ENCODE assay signal across 17 mouse cellular contexts in the genomic region with DNA sequence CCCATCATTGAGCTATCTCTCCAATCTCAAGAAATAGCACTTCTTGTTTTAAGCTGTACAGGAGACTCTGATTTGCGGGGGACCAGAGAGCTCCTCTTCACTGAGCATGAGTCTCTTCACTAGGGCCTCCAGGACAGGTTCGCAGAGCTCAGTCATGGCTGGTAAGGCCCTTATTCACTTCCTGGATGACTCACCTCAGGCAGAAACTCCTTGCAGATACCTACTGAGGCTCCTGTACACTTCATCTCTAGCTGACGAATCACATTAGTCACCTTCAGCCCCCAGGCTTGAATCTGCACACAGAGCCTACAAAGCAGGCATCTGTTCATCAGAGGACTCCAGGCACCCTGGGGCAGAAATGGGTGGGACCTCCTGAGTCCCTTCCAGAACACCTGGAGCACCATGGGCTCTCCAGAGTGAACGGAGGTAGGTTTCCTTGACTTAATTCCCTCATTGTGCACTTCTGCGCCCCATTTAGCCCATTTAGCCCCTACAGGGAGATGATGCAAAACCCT.
A peak's percentile ranks its signal among the peaks of the same experiment; 100 is the strongest.
DNase-seq lines count a peak whose midpoint lies in the region; ATAC-seq and TF ChIP-seq lines count a peak whose summit lies in the region.
"Had no signal": no experiment of that assay in that cellular context is flagged by ENCODE, and none has a peak within 500 bp of the region (broad histone marks: within the 10 kb centered on the region; RNA-seq: fewer than 3 reads in every experiment).

No protein-coding gene starts in this region.

- no peaks in the 10 kb centered on the region for H3K9me3 ChIP-seq in intestine, postnatal 0 days (ENCODE audit: control insufficient read depth)
- H3K9me3 ChIP-seq: heart, embryonic 15.5 days; hindbrain, embryonic 15.5 days; lung, embryonic 15.5 days; neural tube, embryonic 12.5 days had no signal

- H3K27ac ChIP-seq in intestine, postnatal 0 days (ENCODE audit: low read depth, low read length): peak overlapping the region; percentile 78
- H3K27ac ChIP-seq: heart, embryonic 15.5 days; hindbrain, embryonic 15.5 days; neural tube, embryonic 12.5 days had no signal

- WGBS in intestine, postnatal 0 days: 71% methylated on average over 5 of the region's 5 CpGs

- peak; percentile 22 for DNase-seq in urinary bladder, postnatal 14 days (ENCODE audit: low spot score)
- DNase-seq in urinary bladder, postnatal 4 days (ENCODE audit: low spot score in 2 of 2): no peak
- DNase-seq in ZHBTc4 (ENCODE audit: low read depth, low spot score): peak; percentile 13
- DNase-seq in ovary, postnatal 36 days (ENCODE audit: low spot score): no peak
- no peak for DNase-seq in gastrocnemius, postnatal 4 days (ENCODE audit: low spot score in 2 of 2)
- DNase-seq in left cerebral cortex, postnatal 10 days (ENCODE audit: extremely low spot score in 1 of 2, low spot score in 2 of 2): no peak
- DNase-seq: adrenal gland, adult 8-10 months; cerebellum, adult 2 months; kidney, adult 9 months; layer of hippocampus, adult 9-11 months; thymus, postnatal 4 days had no signal

- H3K27me3 ChIP-seq in intestine, postnatal 0 days (replicated peaks; ENCODE audit: control insufficient read depth, insufficient read depth, low read length): no peaks in the 10 kb centered on the region
- H3K27me3 ChIP-seq: heart, embryonic 15.5 days; hindbrain, embryonic 15.5 days; lung, embryonic 15.5 days; neural tube, embryonic 12.5 days had no signal

- no peak overlapping the region for H3K4me3 ChIP-seq in intestine, postnatal 0 days (ENCODE audit: low read depth, low read length)
- H3K4me3 ChIP-seq: heart, embryonic 15.5 days; hindbrain, embryonic 15.5 days; lung, embryonic 15.5 days; neural tube, embryonic 12.5 days had no signal

- H3K4me1 ChIP-seq in intestine, postnatal 0 days (replicated peaks; ENCODE audit: control insufficient read depth, insufficient read depth, low read length): peaks cover 32% of the 10 kb centered on the region

- TF ChIP-seq CTCF in intestine, postnatal 0 days (IDR thresholded peaks at IDR 0.05; ENCODE audit: low read depth): no peak

- no peaks in the 10 kb centered on the region for H3K36me3 ChIP-seq in intestine, postnatal 0 days (ENCODE audit: control insufficient read depth, insufficient read depth)
- H3K36me3 ChIP-seq: heart, embryonic 15.5 days; hindbrain, embryonic 15.5 days; lung, embryonic 15.5 days; neural tube, embryonic 12.5 days had no signal

- H3K9ac ChIP-seq in intestine, postnatal 0 days (ENCODE audit: low read depth, low read length): no peak overlapping the region
- H3K9ac ChIP-seq: heart, embryonic 15.5 days; hindbrain, embryonic 15.5 days; lung, embryonic 15.5 days; neural tube, embryonic 12.5 days had no signal

- ATAC-seq in intestine, postnatal 0 days: peak; percentile 82
- ATAC-seq: forebrain, embryonic 14.5 days had no signal

- no peak overlapping the region for H3K4me2 ChIP-seq in intestine, postnatal 0 days (replicated peaks; ENCODE audit: low read depth)
- H3K4me2 ChIP-seq: heart, embryonic 15.5 days; hindbrain, embryonic 15.5 days; lung, embryonic 15.5 days; neural tube, embryonic 12.5 days had no signal

- intact Hi-C loops in left cerebral cortex, postnatal 10 days (cut with DNase I): no loop called here

Comparison
In these comparisons a context has a peak if more than half of its experiments do, and no peak if none do; other contexts are left out.
1. DNase-seq: peak in urinary bladder, postnatal 14 days (single experiment) and ZHBTc4 (single experiment); none in urinary bladder, postnatal 4 days (0 of 2), ovary, postnatal 36 days (single experiment), gastrocnemius, postnatal 4 days (0 of 2) and left cerebral cortex, postnatal 10 days (0 of 2).